Mouse (Mus musculus) lung, postnatal 0 days (tissue): ENCODE data around the gene Nadsyn1.

Experiments used
- CTCF ChIP-seq: IDR thresholded peaks from 2 replicates; pipeline ENCODE4 v1.5.1; 2016; ENCODE audit warnings: antibody characterized with exemption, mild to moderate bottlenecking
- EP300 ChIP-seq: IDR thresholded peaks from 2 replicates; pipeline ENCODE4 v1.6.1; 2016; ENCODE audit warnings: antibody characterized with exemption, mild to moderate bottlenecking, control low read depth

DNA sequence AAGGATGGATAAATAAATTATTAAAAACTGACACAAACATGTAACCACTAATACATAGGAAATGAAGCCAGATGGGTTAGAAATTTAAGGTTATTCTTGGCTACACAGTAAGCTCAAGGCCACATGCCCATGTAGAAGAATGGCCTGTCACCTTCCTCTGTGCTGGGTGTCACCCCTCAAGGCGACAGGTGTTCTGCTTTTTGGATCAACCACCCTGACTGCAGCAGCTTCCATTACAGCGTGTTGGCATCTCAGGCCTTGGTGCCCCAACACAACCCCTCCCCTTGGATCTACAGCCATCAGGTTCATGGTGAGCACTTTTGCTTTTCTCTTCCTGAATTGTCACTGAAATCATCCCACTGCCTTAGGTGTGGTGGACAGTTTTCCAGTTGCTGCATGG is 10.0 kb upstream of the Nadsyn1 start:
- no peak for TF ChIP-seq EP300
- TF ChIP-seq CTCF: no peak
